Mouse (Mus musculus): ENCODE data around the gene Erbb2. TPM values are rescaled to one million over a fixed set of nuclear protein-coding genes. Genes with fewer than 3 reads are reported as not detected.

Erbb2 gene
- polyA plus RNA-seq, 1 experiment = 12.4 TPM

DNA sequence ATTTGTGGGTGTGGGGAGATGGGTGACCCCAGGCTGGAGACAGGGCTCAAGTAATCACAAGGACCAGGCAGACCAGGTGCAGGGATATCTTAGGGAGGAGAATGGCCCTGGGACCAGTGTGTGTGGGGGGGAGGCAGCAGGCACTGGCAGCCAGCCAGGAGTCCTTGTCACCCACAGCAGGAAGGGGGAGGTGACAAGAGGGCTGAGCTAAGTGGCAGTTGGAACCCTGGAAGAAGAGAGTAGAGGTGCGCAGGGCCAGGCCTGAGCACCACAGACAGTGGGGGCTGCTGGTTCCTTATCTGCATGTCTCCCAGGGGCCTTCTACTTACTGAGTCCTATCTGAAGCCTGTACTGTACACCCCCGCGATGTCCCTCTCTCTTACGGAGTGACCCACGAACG lies 19.0 kb upstream of the Erbb2 start:
- Histone ChIP-seq H3K9ac (ENCODE audit: low read depth, poor library complexity, severe bottlenecking) (no peak overlapping the region), H3K9me3 (replicated peaks; ENCODE audit: control insufficient read depth, insufficient read depth, low read length, poor library complexity, severe bottlenecking) (no peaks in the 10 kb centered on the region), H3K4me3 (ENCODE audit: low read depth, low read length) (no peak overlapping the region), H3K4me1 (ENCODE audit: control insufficient read depth, insufficient read depth, low read length) (no peaks in the 10 kb centered on the region), H3K27ac (ENCODE audit: insufficient read depth, low read length) (no peak overlapping the region), H3K36me3 (ENCODE audit: control insufficient read depth, insufficient read depth, low read length, poor library complexity, severe bottlenecking) (no peaks in the 10 kb centered on the region), H3K27me3 (ENCODE audit: control insufficient read depth, insufficient read depth, low read length, poor library complexity, severe bottlenecking) (no peaks in the 10 kb centered on the region)
- no peak for TF ChIP-seq EP300 (IDR thresholded peaks at IDR 0.05; ENCODE audit: insufficient read depth, low read depth, low read length)
- no peak for TF ChIP-seq POLR2A (IDR thresholded peaks at IDR 0.05; ENCODE audit: insufficient read depth, low read length)
- TF ChIP-seq CTCF (IDR thresholded peaks at IDR 0.05; ENCODE audit: low read depth, low read length) = no peak

DNA sequence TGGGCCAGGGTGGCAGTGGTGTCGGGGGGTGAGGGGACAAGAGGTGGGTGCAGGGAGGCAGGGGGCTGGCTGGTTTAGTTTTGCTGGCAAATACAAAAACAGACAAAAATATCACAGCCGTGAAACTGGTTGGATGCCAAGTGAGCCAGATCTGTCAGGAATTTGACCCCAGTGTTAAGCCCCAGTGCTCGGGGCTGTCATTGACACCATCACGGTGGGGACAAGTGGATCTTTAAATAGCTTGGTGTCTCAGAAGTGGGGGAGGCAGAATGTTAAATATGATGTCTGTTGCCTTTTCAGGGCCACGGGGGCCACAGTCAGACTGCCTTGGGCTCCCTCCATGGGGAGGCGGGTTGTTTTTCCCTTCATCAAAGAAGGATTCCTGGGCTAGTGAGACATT lies 18.0 kb upstream of the Erbb2 start:
- H3K9me3 ChIP-seq (replicated peaks; ENCODE audit: control insufficient read depth, insufficient read depth, low read length, poor library complexity, severe bottlenecking) = no peaks in the 10 kb centered on the region
- no peak for TF ChIP-seq POLR2A (IDR thresholded peaks at IDR 0.05; ENCODE audit: insufficient read depth, low read length)
- TF ChIP-seq CTCF (IDR thresholded peaks at IDR 0.05; ENCODE audit: low read depth, low read length) = no peak
- no peak for TF ChIP-seq EP300 (IDR thresholded peaks at IDR 0.05; ENCODE audit: insufficient read depth, low read depth, low read length)
- H3K4me3 ChIP-seq (ENCODE audit: low read depth, low read length) = no peak overlapping the region
- no peak overlapping the region for H3K9ac ChIP-seq (ENCODE audit: low read depth, poor library complexity, severe bottlenecking)
- no peaks in the 10 kb centered on the region for H3K4me1 ChIP-seq (ENCODE audit: control insufficient read depth, insufficient read depth, low read length)
- no peaks in the 10 kb centered on the region for H3K36me3 ChIP-seq (ENCODE audit: control insufficient read depth, insufficient read depth, low read length, poor library complexity, severe bottlenecking)
- no peaks in the 10 kb centered on the region for H3K27me3 ChIP-seq (ENCODE audit: control insufficient read depth, insufficient read depth, low read length, poor library complexity, severe bottlenecking)
- H3K27ac ChIP-seq (ENCODE audit: insufficient read depth, low read length) = no peak overlapping the region

DNA sequence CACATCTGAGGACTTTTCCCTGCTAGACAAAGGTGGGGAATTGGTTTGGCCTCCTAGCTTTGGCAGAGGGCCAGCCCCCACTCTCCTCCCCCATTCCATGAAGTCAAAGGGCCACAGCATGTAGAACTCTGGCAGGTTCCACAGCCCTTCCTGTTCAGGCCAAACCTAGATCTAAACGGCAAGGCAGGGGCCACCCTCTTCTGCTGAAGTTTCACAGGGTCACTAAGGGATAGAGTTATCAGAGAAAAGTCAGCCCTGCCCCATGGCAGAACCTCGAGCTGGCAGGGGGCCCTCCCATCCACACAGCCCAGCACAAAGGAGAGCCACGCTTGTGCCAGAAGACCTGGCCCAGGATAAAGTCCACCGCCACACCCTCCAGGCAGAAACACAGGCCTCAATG lies 17.2 kb upstream of the Erbb2 start:
- TF ChIP-seq POLR2A (IDR thresholded peaks at IDR 0.05; ENCODE audit: insufficient read depth, low read length) (no peak), CTCF (IDR thresholded peaks at IDR 0.05; ENCODE audit: low read depth, low read length) (no peak), EP300 (IDR thresholded peaks at IDR 0.05; ENCODE audit: insufficient read depth, low read depth, low read length) (no peak)
- Histone ChIP-seq H3K27ac (ENCODE audit: insufficient read depth, low read length) (no peak overlapping the region), H3K36me3 (ENCODE audit: control insufficient read depth, insufficient read depth, low read length, poor library complexity, severe bottlenecking) (no peaks in the 10 kb centered on the region), H3K9ac (ENCODE audit: low read depth, poor library complexity, severe bottlenecking) (no peak overlapping the region), H3K27me3 (ENCODE audit: control insufficient read depth, insufficient read depth, low read length, poor library complexity, severe bottlenecking) (no peaks in the 10 kb centered on the region), H3K4me1 (ENCODE audit: control insufficient read depth, insufficient read depth, low read length) (no peaks in the 10 kb centered on the region), H3K4me3 (ENCODE audit: low read depth, low read length) (no peak overlapping the region), H3K9me3 (replicated peaks; ENCODE audit: control insufficient read depth, insufficient read depth, low read length, poor library complexity, severe bottlenecking) (no peaks in the 10 kb centered on the region)

DNA sequence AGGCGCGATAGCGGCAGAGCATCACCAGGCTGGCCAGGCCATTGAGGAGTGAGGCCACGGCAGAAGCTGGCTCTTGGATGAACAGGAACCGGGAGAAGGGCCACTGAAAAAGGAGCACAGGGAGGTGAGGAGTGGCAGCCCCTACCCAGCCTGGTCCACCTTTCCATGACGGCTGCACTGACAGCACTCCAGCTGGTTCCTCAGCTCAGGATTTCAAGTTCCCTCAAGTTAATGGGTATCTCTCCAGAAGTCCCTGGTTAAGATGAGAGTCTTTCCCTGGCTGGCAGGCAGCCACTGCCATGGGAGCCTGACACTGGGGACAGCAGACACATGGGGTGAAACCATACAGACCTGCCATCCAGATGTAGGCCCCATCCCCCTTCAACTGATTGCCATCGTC lies 14.3 kb upstream of the Erbb2 start:
- Histone ChIP-seq H3K27ac (ENCODE audit: insufficient read depth, low read length) (no peak overlapping the region), H3K4me3 (ENCODE audit: low read depth, low read length) (no peak overlapping the region), H3K4me1 (ENCODE audit: control insufficient read depth, insufficient read depth, low read length) (no peaks in the 10 kb centered on the region), H3K36me3 (ENCODE audit: control insufficient read depth, insufficient read depth, low read length, poor library complexity, severe bottlenecking) (no peaks in the 10 kb centered on the region), H3K9ac (ENCODE audit: low read depth, poor library complexity, severe bottlenecking) (no peak overlapping the region), H3K9me3 (replicated peaks; ENCODE audit: control insufficient read depth, insufficient read depth, low read length, poor library complexity, severe bottlenecking) (no peaks in the 10 kb centered on the region), H3K27me3 (ENCODE audit: control insufficient read depth, insufficient read depth, low read length, poor library complexity, severe bottlenecking) (no peaks in the 10 kb centered on the region)
- TF ChIP-seq CTCF (IDR thresholded peaks at IDR 0.05; ENCODE audit: low read depth, low read length) (no peak), POLR2A (IDR thresholded peaks at IDR 0.05; ENCODE audit: insufficient read depth, low read length) (no peak), EP300 (IDR thresholded peaks at IDR 0.05; ENCODE audit: insufficient read depth, low read depth, low read length) (no peak)

DNA sequence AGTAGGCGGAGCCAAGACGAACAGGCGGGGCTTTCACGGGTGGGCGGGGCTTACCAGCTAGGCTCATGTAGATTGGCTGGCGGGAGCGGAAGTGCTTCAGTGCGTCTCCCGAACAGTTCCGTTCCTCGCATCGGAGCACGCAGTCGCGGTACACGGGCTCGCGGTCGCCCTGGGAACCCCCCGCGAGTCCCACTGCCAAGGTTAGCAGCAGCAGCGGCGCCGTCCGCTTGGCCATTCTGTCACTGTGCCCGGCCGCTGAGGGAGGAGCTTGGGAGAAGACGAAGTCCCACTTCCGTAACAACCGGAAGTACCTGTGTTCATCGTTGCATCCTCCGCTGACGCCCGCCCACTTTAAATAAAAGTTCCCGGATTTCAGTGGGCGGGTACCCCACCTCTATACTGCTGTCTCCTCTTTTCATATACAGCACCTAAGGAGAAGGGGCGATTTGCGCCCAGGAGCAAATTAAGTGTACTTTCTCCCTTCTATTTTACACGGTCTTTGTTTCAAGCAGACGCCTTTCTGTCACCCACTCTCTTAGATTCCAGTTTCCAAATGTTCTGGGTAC lies 12.0 kb upstream of the Erbb2 start, which contains the start of gene Pgap3:
Gene Pgap3, minus strand, starts transcription at position 330 of the 566 bp plus-strand sequence.
- Histone ChIP-seq H3K36me3 (ENCODE audit: control insufficient read depth, insufficient read depth, low read length, poor library complexity, severe bottlenecking) (no peaks in the 10 kb centered on the region), H3K27ac (ENCODE audit: insufficient read depth, low read length) (peak within 1 kb of the TSS; percentile 59), H3K27me3 (ENCODE audit: control insufficient read depth, insufficient read depth, low read length, poor library complexity, severe bottlenecking) (no peaks in the 10 kb centered on the region), H3K4me1 (ENCODE audit: control insufficient read depth, insufficient read depth, low read length) (no peaks in the 10 kb centered on the region), H3K9ac (ENCODE audit: low read depth, poor library complexity, severe bottlenecking) (peak within 1 kb of the TSS; percentile 64), H3K4me3 (ENCODE audit: low read depth, low read length) (peak within 1 kb of the TSS; percentile 68), H3K9me3 (replicated peaks; ENCODE audit: control insufficient read depth, insufficient read depth, low read length, poor library complexity, severe bottlenecking) (no peaks in the 10 kb centered on the region)
- TF ChIP-seq EP300 (IDR thresholded peaks at IDR 0.05; ENCODE audit: insufficient read depth, low read depth, low read length) = no peak
- no peak for TF ChIP-seq POLR2A (IDR thresholded peaks at IDR 0.05; ENCODE audit: insufficient read depth, low read length)
- TF ChIP-seq CTCF (IDR thresholded peaks at IDR 0.05; ENCODE audit: low read depth, low read length) = no peak

DNA sequence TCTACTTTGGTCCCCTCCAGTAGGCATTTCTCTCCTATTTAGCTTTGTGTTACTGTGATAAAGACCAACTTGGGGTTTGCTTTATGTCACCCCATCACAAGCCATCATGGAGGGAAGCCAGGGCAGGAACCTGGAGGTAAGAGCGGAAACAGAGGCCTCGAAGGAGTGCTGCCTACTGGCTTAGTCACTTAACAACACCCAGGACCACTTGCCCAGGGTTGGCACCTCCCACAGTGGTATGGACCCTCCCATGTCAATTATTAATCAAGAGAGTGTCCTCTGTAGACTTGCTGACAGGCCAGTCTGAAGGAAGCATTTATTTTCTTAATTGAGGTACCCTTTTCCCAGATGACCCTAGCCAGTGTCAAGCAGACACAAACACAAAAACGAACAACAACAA lies 11.5 kb upstream of the Erbb2 start:
- H3K9ac ChIP-seq (ENCODE audit: low read depth, poor library complexity, severe bottlenecking) = peak overlapping the region; percentile 64
- H3K36me3 ChIP-seq (ENCODE audit: control insufficient read depth, insufficient read depth, low read length, poor library complexity, severe bottlenecking) = no peaks in the 10 kb centered on the region
- H3K4me1 ChIP-seq (ENCODE audit: control insufficient read depth, insufficient read depth, low read length) = no peaks in the 10 kb centered on the region
- H3K27ac ChIP-seq (ENCODE audit: insufficient read depth, low read length) = no peak overlapping the region
- H3K27me3 ChIP-seq (ENCODE audit: control insufficient read depth, insufficient read depth, low read length, poor library complexity, severe bottlenecking) = no peaks in the 10 kb centered on the region
- no peak overlapping the region; the same call in 1 of the 2 replicates for H3K4me3 ChIP-seq (ENCODE audit: low read depth, low read length)
- TF ChIP-seq CTCF (IDR thresholded peaks at IDR 0.05; ENCODE audit: low read depth, low read length) = no peak
- no peak for TF ChIP-seq POLR2A (IDR thresholded peaks at IDR 0.05; ENCODE audit: insufficient read depth, low read length)
- TF ChIP-seq EP300 (IDR thresholded peaks at IDR 0.05; ENCODE audit: insufficient read depth, low read depth, low read length) = no peak
- H3K9me3 ChIP-seq (replicated peaks; ENCODE audit: control insufficient read depth, insufficient read depth, low read length, poor library complexity, severe bottlenecking) = no peaks in the 10 kb centered on the region

All from ES-Bruce4 (cell line).